Mouse (Mus musculus) liver, embryonic 13.5 days (tissue): ENCODE results near the gene Abat. TPM values are rescaled to one million over a fixed set of nuclear protein-coding genes. Genes with fewer than 3 reads are reported as not detected.

Experiments
- microRNA-seq: library from miRNA; unstranded; fragments of <30 nt; microRNA quantifications from one replicate; pipeline ENCODE4, GENCODE M21; 2016
- polyA plus RNA-seq: library from polyadenylated mRNA; unstranded; fragments of >200 nt; fragmentation: Nextera tagmentation; extraction: Ambion mirVana; gene quantifications from 2 replicates; pipeline ENCODE4 v1.2.1, GENCODE M21; 2015

Gene Abat
- polyA plus RNA-seq, 1 experiment from 2014 or later, result 17.1 TPM

Small RNA genes lying within 50 kb of the gene (microRNA-seq; reads per million reads assigned to microRNA genes)
- gene Gm22137, result not detected

Other genes with a start within 250 kb of the Abat start
- not detected in 2 replicates for gene Tmem114, start 88.3 kb upstream of the Abat start, polyA plus RNA-seq
- 7.8 and 9.1 TPM in 2 replicates for gene Mettl22, start 42.6 kb upstream of the Abat start, polyA plus RNA-seq
- 37.0 and 38.5 TPM in 2 replicates for gene Pmm2, start 124.2 kb downstream of the Abat start, polyA plus RNA-seq
- gene Tmem186, start 124.3 kb downstream of the Abat start, polyA plus RNA-seq, result 11.2 and 11.8 TPM in 2 replicates
- 62.4 and 67.1 TPM in 2 replicates for gene Carhsp1, start 158.7 kb downstream of the Abat start, polyA plus RNA-seq
- not detected in 2 replicates for gene Gm5767, start 167.3 kb downstream of the Abat start, polyA plus RNA-seq